Mouse (Mus musculus): ENCODE measurements at regions not wholly inside any gene's neighbourhood (a gene's known extent, or its start where the extent isn't known, plus 50 kb on each side); places are given as distances from the start of the nearest gene placed in this dataset.

DNA sequence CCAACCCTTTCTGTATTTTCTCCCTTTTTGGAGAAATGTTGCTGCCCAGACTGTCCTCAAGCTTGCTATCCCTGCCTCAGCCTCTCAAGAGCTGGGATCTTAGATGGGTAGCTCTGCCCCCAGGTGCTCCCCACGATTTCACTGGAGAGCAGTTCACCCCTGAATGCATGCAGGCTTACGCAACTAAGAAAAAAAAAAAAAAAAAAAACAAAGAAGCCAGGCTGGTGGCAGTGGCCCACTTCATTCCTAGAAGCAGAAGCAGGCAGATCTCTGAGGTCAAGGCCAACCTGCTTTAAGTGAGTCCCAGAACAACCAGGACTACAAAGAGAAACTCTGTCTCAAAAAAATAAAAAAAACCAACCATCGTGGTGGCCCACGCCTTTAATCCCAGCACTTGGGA is 51.2 kb upstream of the Fbxo11 start:
- DNase-seq (ENCODE audit: low read depth, low spot score) = no peak

DNA sequence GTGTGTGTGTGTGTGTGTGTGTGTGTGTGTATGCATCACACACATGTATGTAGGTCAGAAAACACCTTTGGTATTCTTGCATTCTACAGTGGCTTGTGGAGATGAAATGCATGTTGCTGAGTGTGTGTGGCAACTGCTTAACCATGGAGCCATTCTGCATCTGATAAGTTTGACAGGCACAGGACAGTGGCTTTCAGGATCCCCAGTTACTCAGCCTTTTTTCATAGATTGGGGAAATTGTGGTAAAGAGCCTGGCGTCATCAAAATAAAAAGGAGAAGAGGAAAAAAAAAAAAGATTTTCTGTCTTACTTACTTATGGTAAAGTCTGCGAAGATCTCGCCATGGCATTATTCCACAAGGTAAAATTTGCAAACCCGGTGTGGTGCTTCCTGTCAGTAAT is 53.6 kb upstream of the Fbxo11 start:
- no peak for DNase-seq (ENCODE audit: low read depth, low spot score)

DNA sequence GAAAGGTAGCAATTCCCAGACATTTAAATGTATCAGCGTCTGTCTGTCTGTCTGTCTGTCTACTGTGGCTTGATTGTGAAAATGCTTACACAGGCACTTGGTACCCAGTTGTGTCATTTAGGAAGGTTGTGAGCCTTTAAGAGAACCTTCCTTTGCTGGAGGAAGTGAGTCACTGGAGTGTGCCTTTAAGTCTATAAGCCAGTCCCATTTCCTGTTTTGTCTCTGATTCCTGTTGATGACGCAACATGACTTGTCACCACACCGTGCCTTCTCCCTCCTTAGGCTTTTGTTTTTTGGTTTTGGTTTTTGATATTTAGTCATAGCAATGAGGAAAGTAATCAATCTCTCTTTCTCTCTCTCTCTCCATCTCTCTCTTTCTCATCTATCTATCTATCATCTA is 58.6 kb upstream of the Fbxo11 start:
- DNase-seq (ENCODE audit: low read depth, low spot score) = no peak

DNA sequence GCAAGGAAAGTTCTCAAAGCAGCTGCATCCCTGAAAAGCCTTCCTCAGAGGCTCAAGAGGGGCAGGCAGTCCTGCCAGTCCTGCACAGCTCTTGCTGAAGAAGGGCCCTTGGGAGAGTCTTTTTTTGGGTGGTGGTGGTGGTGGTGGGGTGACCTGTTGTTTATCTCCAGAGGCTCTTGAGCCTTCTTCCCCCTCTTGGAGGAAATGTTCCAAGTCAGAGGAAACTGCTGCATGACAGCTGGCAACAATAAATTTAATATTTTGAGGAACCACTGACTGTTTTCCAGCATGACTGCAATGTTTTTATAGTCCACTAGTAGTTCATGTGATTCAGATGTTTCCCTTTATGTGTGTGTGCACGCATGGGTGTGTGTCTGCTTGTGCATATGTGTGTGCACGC is 62.0 kb upstream of the Fbxo11 start:
- no peak for DNase-seq (ENCODE audit: low read depth, low spot score)

DNA sequence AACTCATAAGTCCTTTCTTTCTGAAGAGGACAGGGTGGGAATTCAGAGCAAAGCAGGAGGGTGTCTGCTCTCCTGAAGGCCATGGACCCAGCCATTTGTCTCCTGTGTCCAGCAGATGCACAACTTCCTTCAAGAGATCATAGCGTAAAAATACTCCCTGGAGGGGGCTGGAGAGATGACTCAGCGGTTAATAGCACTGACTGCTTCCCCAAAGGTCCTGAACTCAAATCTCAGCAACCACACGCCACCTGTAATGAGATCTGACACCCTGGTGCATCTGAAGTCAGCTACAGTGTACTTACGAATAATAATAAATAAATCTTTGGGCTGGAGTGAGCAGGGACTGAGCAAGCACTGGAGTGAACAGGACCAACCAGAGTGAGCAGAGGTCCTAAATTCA is 66.2 kb upstream of the Fbxo11 start:
- DNase-seq (ENCODE audit: low read depth, low spot score) = no peak

DNA sequence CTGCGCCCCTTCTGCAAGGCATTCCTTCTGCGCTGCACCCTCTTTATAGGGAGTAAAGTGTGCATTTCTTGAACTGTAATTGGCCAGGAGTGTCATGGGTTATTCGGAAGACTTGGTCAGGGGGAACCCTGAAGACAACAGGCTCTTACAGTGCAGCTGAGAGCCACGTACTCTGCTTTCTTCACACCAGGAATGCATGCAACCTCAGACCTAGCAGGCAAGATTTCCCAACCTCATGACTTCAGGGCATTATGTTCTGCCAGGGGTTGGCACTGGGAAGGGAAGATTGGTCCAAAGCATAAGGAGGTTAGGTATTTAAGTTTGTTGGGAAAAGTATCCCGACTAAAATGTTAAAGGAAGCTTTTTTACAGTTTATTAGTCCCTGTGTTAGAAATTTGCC is 66.9 kb upstream of the Fbxo11 start:
- DNase-seq (ENCODE audit: low read depth, low spot score) = no peak

DNA sequence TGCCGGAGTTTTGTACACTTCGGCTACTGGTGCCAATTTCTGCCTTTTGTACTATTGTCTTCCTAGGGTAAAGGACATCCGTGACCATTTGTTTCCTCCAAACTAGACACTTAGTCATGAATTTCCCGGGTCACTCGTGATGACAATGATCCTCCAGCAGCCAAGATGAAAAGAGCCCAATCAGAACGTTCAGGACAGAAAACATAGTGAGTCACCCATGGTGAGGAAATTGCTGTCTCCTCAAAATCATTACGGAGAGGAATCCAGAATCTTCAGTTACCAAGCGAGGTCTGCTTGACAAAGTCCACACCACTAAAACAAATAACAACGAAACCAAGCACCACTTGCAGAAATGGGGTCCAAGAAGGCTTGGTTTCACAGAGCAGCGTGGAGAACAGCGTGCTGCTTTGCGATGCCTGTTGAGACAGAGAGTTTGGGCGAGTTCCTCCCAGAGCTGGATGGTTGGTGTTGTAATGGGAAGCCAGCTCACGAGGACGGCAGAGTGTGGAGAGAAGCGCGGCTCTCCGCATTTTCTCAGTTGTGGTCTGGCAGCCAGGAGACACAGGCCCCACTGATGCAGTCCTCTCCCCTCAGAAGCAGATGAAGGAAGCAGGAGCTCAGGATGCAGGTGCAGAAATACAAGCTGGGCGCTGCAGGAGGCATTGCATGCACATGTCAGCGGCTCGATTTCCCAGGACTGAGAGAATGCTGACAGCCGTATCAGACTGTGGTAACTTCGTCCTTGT is 67.7 kb upstream of the Fbxo11 start:
- DNase-seq (ENCODE audit: low read depth, low spot score) = no peak

DNA sequence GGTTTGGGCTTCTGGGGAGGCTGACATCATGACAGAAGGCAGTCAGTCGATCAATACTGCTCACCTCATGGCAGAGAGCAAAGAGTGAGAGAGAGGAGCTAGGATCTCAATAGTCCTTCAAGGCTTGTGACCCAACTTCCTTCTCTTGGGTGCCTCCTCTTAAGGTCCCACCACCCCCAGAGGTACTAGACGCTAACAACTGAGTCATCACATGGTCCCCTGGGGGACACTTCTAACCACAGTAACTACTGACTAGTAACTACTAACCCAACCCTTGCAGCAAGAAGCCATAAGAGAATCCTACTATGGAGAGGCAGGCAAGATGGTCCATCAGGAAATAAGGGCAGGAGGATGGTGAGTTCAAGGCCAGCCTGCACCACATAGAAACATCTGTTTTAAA is 69.5 kb upstream of the Fbxo11 start:
- no peak for DNase-seq (ENCODE audit: low read depth, low spot score)

DNA sequence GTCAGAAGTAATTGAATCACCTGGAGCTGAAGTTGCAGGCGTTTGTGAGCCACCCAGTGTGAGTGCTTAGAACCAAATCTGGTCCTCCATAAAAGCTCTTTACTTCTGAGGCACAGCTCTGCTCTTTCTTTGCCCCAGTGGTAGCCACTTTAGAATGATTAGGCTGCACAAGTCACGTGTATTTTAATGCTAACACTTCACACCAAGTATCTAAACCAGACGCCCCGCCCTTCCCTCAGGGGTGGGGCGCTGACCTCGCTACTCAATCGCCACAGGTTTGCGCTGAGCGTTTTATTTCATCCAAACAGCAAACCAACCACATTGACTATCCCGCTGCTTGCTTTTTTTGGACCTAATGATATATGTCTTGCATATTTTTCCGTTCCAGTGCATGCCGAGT is 76.4 kb upstream of the Fbxo11 start:
- DNase-seq (ENCODE audit: low read depth, low spot score) = no peak

DNA sequence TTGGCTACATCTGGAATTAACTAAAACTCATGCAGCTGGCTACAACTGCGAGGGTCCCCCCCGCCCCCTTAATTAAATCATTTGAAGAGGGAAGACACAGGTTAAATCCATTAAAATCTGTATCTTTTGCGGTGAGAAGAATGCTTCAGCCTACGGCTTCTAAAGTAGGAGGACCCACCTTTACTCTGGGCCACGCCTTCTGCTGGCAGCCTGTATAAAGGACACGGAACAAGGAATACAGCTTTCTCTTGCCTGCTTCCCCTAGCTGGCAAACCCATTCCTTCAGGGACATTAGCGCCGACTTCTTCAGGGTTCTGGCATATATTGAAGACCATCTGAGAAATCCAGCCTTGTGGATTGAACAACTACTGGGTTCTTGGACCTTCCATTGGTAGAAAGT is 76.9 kb upstream of the Fbxo11 start:
- DNase-seq (ENCODE audit: low read depth, low spot score) = no peak

DNA sequence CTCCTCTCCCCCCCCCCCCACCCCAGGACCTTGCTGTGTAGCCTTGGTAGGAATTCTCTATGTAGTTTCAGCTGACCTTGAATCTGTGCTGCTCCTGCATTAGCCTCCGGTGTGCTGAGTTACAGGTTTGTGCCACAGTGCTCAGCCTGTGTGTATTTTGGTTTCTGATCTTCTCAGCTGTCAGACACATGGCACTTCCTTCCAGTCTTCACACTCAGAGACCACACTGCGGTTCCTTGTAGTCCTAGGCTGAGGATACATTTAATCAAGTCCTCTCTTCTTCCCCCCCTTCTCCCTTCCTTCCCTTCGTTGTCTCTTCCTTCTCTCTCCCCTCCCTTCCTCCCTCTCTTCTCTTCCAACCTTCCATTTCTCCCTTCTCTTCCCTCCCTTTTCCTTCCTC is 77.7 kb upstream of the Fbxo11 start:
- no peak for DNase-seq (ENCODE audit: low read depth, low spot score)

DNA sequence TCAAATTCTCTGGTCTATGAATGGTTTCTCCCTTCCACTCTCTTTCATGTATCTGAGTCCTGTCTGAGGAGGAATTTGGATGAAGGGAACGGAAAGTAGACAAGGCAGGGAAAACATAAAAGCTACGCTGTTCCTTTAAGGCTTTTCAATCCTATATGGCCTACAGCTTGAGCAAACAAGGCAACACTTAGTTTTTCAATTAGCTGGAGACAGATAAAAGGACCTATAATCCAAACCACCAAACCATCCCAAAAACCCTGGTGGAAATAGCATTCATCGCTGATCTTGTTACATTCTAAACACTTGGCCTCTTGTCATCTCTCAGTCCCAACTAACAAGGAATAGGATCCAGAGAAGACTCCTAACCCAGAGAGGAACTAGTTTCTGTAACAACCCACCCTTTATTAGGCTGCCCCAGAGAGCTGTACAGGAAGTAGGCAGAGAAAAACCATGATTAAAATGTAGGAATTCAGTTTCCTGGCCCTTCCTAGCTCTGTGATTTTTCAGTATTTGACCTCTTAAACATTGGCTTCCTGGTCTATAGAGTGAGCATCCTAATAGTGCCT is 78.4 kb upstream of the Fbxo11 start:
- DNase-seq (ENCODE audit: low read depth, low spot score) = no peak

DNA sequence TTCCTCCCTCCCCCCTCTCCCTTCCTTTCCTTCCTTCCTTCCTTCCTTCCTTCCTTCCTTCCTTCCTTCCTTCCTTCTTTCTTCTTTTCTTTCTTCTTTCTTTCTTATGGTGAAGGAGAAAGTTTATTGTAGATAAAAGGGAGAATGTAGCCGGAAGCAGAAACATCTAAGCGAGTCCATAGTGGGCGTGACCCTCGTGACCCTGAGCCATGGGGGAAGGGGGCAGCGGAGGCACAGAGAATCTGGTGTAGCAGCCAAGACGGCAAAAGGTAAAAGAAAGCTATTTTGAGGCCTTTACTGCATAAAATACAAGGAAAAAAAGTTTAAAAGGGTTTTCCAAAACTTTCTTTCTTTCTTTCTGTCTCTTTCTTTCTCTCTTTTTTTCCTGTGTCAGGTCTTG is 93.5 kb upstream of the Fbxo11 start:
- DNase-seq (ENCODE audit: low read depth, low spot score) = no peak

DNA sequence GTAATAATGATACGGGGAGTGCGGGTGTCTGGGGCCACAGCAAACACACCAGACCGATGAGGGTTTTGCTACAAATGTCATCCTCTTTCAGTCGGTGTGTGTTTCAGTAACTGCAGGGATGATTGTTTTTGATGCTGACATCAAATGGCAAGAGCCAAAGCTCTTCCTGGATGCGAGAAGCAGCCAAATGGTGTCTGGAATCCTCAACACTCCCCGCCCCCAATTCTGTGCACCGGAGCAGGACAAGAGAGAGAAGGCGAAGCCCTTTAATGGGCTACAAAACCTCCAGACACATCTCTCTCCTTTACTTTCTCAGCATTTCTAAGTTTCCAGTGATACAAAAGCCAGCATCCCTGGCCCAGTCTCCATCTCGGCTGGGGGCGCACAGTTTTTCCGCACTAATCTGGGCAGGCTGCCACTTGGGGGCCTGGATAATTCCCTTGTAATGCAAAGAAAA is 94.1 kb upstream of the Fbxo11 start:
- DNase-seq (ENCODE audit: low read depth, low spot score) = no peak

DNA sequence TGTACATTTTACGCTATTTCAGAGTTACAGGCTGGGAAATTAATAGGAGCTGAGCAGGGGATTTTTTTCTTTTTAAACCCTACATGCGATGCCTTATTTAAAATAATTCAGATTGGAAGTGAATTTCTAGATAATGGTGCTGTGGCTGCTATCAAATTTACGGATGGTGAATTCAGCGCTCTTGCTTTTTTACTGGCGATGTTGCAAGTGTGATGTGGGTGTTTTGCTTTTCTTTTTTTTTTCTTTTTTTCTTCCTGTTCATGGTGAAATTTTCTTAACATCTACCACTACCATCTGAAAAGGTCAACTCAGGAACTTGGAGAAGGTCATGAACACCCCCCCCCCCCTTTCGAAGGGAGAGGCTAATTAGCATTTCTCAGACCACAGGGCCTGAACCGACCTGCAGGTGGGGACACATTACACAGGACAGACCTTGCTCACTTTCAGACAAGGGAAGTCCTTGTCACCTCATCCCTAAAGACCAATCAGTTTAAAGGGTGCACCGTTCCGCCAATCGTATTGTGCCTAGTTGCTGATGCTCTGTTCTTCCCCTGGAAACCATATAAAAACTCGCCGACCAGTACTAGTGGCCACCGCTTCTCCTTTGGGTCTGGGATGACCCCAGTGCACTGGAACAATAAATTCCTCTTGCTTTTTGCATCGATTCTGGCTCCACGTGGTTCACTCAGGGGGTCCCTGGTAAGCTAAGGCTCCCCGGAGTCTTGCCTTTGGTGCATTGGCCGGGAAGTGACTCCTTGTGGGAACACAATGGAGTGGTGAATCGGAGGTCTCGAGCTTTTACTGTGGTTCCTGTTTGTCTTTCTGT is 95.0 kb upstream of the Fbxo11 start:
- DNase-seq (ENCODE audit: low read depth, low spot score) = no peak

DNA sequence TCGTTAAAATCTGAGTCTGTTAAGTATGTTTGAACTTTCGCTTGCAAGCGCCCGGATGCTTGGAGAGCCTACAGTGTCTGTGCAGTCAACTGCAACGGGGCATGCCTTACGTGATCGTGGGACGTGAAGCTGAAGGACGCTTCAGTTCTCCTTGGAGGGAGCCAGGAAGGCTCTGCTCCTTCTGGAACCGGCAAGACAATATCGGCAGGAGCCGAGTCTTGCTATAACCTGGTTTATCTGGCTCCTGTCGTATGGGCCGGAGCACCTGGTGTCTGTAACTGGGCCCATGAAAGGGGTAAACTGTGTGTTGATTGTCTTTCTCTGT is 95.5 kb upstream of the Fbxo11 start:
- no peak for DNase-seq (ENCODE audit: low read depth, low spot score)

DNA sequence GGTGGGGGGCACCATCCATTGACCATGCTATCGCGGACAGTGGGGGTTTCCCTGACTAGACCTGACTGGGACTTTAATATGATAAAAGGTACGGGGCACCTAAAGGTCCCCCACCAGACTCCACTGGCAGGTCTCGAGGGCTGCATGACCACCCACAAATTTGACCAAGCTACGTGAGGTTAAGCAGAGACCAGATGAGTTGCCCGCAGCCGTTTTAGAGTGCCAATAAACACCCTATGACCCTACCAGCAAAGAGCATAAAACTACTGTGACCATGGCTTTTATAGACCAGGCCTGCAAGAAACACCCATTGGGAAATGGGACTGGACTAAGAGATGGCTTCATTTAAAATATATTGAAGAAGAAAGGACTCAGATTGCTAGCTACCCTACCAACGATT is 96.7 kb upstream of the Fbxo11 start:
- DNase-seq (ENCODE audit: low read depth, low spot score) = no peak

DNA sequence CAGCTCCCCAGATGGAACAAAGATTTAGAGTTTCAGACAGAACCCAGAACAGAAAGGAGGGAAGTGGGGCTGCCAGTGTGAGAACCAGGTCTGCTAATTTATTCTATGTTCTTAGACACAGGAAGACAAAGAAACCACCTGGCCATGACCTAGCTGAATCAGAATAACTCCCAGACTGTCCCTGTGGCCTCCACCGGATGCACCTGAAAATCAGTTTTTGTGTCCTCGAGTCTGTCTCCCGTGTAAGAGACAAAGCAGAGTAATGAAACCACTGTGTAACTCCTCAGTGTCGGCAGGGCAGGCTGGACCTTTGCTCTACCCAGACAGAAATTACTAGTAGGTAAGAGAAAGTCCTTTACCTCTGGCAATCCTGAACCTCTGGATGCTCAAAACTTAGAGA is 99.7 kb upstream of the Fbxo11 start:
- DNase-seq (ENCODE audit: low read depth, low spot score) = no peak

DNA sequence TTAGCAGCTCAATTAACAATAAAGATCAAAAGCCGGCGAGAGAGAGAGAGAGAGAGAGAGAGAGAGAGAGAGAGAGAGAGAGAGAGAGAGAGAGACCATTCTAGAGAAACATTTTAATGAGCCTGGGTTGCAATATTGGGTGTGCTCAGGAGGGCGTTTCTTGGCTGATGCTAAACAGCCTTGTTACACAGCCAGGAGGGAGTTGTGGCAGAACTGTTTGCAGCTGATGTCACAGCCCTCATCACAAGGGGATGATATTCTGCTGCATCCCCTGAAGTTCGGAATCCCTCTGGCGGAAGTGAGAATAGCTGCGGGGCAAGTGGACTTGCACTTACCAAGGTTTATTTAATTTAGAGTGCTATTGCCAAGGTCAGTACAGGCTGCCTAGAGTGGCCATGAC is 100.7 kb upstream of the Fbxo11 start:
- no peak for DNase-seq (ENCODE audit: low read depth, low spot score)

DNA sequence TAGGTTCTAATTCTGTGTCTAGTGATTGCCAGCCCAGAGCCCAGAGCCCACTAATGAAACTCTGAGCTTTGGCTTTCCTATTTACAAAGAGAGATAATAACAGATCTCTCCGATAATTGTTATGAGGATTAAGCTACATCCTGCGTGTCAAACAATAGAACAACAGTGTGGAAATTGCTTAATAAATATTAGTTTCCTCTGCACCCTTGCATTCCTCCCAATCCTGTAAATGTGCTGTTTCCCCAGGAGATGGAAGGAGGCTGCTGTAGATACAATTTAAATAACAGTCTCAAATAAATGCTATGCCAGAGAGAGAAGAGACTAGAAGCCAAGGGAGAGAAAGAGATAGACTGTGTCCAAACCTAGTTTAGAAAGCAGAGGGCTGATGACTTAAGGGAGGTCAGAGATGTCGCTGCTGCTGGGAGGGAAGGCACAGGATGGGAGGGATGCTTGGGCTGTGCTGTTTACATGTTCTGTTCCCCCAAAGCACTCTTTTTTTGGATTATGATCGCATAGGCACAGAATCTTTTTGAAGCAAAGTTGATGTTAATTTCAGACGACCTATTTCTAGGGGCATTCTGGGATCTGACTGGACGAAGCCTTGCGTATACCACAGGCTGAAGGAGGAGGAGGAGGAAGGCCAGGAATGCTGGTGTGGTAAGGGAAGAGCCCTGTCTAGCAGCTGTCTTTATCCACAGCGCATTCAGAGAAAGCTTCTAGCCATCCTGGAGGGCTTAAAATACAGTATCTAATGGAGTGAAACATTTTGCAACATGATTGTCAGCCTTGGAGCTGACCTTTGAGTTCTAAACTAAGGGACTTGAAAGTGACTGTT is 103.4 kb upstream of the Fbxo11 start:
- DNase-seq (ENCODE audit: low read depth, low spot score) = no peak

DNA sequence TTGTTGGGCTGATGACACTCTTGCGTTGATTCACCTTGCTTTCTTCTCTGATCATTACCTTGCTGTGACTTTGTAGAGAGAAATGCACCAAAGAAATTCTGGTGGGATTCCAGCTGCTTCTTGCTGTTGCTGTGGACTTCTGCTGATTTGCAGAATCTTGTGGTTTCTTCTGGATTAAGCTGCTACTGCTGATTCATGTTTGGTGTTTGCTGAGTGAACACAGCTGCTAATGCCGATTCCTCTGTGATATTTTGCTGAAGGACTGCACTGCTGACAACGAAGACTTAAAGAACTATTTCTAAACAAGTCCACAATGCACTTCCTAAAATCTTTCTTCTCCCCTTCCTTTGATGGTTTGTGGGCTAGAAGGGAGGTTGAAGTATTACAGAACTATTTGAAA is 106.5 kb upstream of the Fbxo11 start:
- DNase-seq (ENCODE audit: low read depth, low spot score) = no peak

DNA sequence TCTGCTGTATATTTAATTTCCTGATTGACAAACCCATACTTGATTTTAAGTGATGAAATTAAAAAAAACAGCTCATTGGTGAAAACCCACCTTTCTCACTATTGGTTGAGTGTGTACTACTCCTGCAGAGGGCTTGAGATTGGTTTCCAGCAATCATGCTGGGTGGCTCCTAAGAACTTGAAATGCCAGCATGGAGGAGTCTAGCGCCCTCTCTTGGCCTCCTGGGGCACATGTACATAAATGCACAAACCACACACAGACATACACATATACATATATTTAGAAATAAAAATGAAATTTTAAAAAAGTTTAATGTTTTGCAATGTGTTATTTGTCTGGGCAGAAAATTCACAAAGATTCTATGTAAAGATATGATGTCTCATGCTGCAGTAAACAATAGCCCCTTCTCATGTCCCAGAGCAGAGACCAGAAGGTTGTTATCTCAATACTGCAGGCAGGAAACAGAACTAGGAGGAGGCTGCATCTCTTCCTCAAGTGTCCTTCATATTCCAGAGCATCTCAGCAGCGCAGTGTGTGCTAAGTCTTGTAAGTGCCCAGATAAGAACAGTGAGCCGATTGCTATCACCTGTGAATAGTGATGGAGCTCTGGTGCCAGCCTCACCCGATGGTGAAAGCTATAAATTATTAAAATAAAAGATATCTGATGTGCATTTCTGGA is 108.4 kb upstream of the Fbxo11 start:
- DNase-seq (ENCODE audit: low read depth, low spot score) = no peak
